Mouse (Mus musculus) adrenal gland, postnatal 36 days (tissue): Measurements from ENCODE around the gene Hint3. TPM values are rescaled to one million over a fixed set of nuclear protein-coding genes. Genes with fewer than 3 reads are reported as not detected.

Experiments
- DNase-seq, 2 experiments: peaks; one replicate each; pipeline ENCODE4 v3.0.0; 2021; ENCODE audit warnings: mixed read lengths in 1 of 2
- total RNA-seq, 2 experiments: library from RNA; stranded (reverse); gene quantifications; 2 replicates each; pipeline ENCODE4 v1.2.3; 2021

The Hint3 gene
- total RNA-seq, 2 experiments from 2014 or later, result 43.6 to 58.2 TPM

- no peak for DNase-seq
Measured at GRCm38 (mm10) chr10:30600094-30600534, 29.3 kb downstream of the Hint3 start.

- no peak for DNase-seq
Measured at GRCm38 (mm10) chr10:30587037-30587436, 42.4 kb downstream of the Hint3 start.

GRCm38 (mm10) chr10:30585691-30586090 is 43.7 kb downstream of the Hint3 start:
- DNase-seq, result no peak

- DNase-seq, result no peak
Measured at GRCm38 (mm10) chr10:30577670-30578280, 51.7 kb downstream of the Hint3 start.

- no peak for DNase-seq
Measured at GRCm38 (mm10) chr10:30566364-30566763, 63.1 kb downstream of the Hint3 start.

GRCm38 (mm10) chr10:30564651-30565050 is 64.8 kb downstream of the Hint3 start:
- DNase-seq, result no peak

Other genes starting within 250 kb of the Hint3 start
- gene Trmt11, start 28.9 kb downstream of the Hint3 start, total RNA-seq, result 10 to 100 TPM in 1 of 2 experiments, 1 to 10 TPM in 1; 9.5 to 10.1 TPM
- 10 to 100 TPM; 26.0 to 36.8 TPM for gene Ncoa7, start 173.7 kb upstream of the Hint3 start, total RNA-seq
- gene Hey2, start 213.2 kb upstream of the Hint3 start, total RNA-seq, result 1 to 10 TPM; 1.1 to 1.4 TPM